Mouse (Mus musculus) CH12.LX (cell line): Measurements from ENCODE around the gene Pyurf.

ENCODE experiments used
- CTCF ChIP-seq, 2 experiments: IDR thresholded peaks in 1 of 2; conservative IDR thresholded peaks in 1 of 2; 2 replicates each; pipeline ENCODE4 v1.5.1; 2011 to 2012; ENCODE audit warnings: low read depth in 2 of 2, low read length in 2 of 2, improper control_type of control experiment in 1 of 2, inconsistent platforms in 1 of 2, mild to moderate bottlenecking in 1 of 2, moderate library complexity in 1 of 2
- EP300 ChIP-seq: IDR thresholded peaks from 2 replicates; pipeline ENCODE4 v1.6.1; 2011; ENCODE audit warnings: low read length, improper control_type of control experiment
- ETS1 ChIP-seq: conservative IDR thresholded peaks from 2 replicates; pipeline ENCODE4 v1.6.1; 2012; ENCODE audit warnings: low read depth, mild to moderate bottlenecking, inconsistent platforms, low read length, improper control_type of control experiment, moderate library complexity
- IRF4 ChIP-seq: IDR thresholded peaks from 2 replicates; pipeline ENCODE4 v1.6.1; 2014; ENCODE audit warnings: low read depth, mild to moderate bottlenecking, inconsistent platforms, low read length, improper control_type of control experiment
- JUND ChIP-seq: conservative IDR thresholded peaks from 2 replicates; pipeline ENCODE4 v1.6.1; 2011; ENCODE audit warnings: low read depth, low read length, improper control_type of control experiment
- KAT2A ChIP-seq: IDR thresholded peaks from 2 replicates; pipeline ENCODE4 v1.6.1; 2012; ENCODE audit warnings: low read length, improper control_type of control experiment, inconsistent platforms; ENCODE audit not compliant: insufficient replicate concordance
- MAFK ChIP-seq: IDR thresholded peaks from 2 replicates; pipeline ENCODE4 v1.6.1; 2011; ENCODE audit warnings: low read length, improper control_type of control experiment; ENCODE audit not compliant: insufficient replicate concordance
- MXI1 ChIP-seq: IDR thresholded peaks from 2 replicates; pipeline ENCODE4 v1.6.1; 2011; ENCODE audit warnings: mild to moderate bottlenecking, low read depth, low read length, improper control_type of control experiment
- POLR2A ChIP-seq: IDR thresholded peaks from 2 replicates; pipeline ENCODE4 v1.6.1; 2011; ENCODE audit warnings: low read depth, mild to moderate bottlenecking, improper control_type of control experiment, low read length
- UBTF ChIP-seq: IDR thresholded peaks from 2 replicates; pipeline ENCODE4 v1.6.1; 2012; ENCODE audit warnings: low read depth, mild to moderate bottlenecking, inconsistent platforms, low read length, improper control_type of control experiment, moderate library complexity
- USF1 ChIP-seq: IDR thresholded peaks from 2 replicates; pipeline ENCODE4 v1.6.1; 2014; ENCODE audit warnings: low read depth, mild to moderate bottlenecking, inconsistent platforms, low read length, improper control_type of control experiment
- ZC3H11A ChIP-seq: IDR thresholded peaks from 2 replicates; pipeline ENCODE4 v1.6.1; 2012; ENCODE audit warnings: low read depth, mild to moderate bottlenecking, inconsistent platforms, low read length, improper control_type of control experiment
- ZMIZ1 ChIP-seq: IDR thresholded peaks from 2 replicates; pipeline ENCODE4 v1.6.1; 2012; ENCODE audit warnings: low read depth, mild to moderate bottlenecking, inconsistent platforms, low read length, improper control_type of control experiment

DNA sequence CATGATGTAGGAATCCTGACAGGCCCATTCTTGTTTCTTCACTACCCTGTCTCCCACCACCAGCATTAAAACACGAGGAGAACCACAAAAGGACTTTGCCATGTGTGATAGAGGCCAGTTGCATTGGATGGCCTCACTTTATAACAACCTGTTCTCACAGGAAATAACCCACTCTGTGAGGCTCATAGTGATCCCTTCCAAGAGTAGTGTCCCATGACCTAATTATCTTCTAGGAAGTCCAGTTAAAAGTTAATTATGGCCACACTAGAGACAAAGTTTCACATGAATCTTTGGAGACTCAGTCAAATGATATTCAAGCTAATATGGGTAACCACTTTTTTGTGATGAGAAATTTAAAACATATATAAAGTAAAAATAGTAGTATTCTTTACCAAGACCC, 44.6 kb downstream of the Pyurf start:
- TF ChIP-seq USF1, result no peak
- TF ChIP-seq ETS1, result no peak
- TF ChIP-seq MXI1, result no peak
- TF ChIP-seq KAT2A, result no peak
- no peak for TF ChIP-seq UBTF
- TF ChIP-seq CTCF (conservative IDR thresholded peaks at IDR 0.05 in 1 of 2, IDR thresholded peaks at IDR 0.05 in 1 of 2; ENCODE audit: low read depth in 2 of 2, low read length in 2 of 2), result no peak
- no peak for TF ChIP-seq ZMIZ1
- no peak for TF ChIP-seq ZC3H11A
- TF ChIP-seq IRF4, result no peak
- no peak for TF ChIP-seq POLR2A
- no peak for TF ChIP-seq EP300
- no peak for TF ChIP-seq MAFK
- no peak for TF ChIP-seq JUND
